Mouse (Mus musculus) CD8-positive naive resting alpha-beta T cell, adult 2 months (primary cell): Measurements from ENCODE around the gene Dnaic2.

Experiments used
- DNase-seq, 2 experiments: peaks; one replicate each; pipeline ENCODE4 v3.0.0; 2022; ENCODE audit warnings: low read depth in 2 of 2, low spot score in 2 of 2

Dnaic2 gene

GRCm38 (mm10) chr11:114699511-114699910, 27.7 kb upstream of the Dnaic2 start:
- peak; percentile 18 to 37 for DNase-seq

DNA sequence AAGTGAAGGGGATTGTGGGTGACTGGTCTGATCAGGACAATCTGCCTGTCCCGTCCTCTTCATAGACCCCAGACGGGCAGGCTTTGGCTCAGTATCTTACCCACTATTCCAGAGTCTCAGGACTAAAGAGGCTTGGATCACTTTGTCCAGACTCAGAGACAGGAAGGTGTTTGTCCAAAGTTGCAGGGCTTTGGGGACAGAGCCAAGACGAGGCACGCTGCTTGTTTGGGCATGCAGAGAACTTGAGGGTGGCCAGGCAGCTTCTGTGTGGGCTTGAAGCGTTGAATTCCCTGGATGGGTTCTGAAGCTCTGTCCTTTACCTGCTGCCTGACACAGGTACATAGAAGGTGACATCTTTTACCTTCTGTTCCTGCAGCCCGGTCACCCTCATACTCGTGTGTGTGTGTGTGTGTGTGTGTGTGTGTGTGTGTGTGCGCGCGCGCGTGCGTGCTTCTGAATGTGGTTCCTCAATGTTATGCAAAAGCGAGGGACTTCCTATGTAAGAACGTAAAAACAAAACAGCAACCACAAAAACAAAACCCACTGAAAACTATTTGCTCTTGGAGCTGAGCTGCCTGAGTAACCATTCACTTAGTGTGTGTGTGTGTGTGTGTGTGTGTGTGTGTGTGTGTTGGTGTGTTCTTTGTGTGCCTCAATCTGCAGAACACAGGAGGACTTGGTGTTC, 24.8 kb upstream of the Dnaic2 start:
- DNase-seq = peak in 1 of 2 experiments; percentile 20

GRCm38 (mm10) chr11:114702996-114703361, 24.2 kb upstream of the Dnaic2 start:
- DNase-seq = no peak

DNA sequence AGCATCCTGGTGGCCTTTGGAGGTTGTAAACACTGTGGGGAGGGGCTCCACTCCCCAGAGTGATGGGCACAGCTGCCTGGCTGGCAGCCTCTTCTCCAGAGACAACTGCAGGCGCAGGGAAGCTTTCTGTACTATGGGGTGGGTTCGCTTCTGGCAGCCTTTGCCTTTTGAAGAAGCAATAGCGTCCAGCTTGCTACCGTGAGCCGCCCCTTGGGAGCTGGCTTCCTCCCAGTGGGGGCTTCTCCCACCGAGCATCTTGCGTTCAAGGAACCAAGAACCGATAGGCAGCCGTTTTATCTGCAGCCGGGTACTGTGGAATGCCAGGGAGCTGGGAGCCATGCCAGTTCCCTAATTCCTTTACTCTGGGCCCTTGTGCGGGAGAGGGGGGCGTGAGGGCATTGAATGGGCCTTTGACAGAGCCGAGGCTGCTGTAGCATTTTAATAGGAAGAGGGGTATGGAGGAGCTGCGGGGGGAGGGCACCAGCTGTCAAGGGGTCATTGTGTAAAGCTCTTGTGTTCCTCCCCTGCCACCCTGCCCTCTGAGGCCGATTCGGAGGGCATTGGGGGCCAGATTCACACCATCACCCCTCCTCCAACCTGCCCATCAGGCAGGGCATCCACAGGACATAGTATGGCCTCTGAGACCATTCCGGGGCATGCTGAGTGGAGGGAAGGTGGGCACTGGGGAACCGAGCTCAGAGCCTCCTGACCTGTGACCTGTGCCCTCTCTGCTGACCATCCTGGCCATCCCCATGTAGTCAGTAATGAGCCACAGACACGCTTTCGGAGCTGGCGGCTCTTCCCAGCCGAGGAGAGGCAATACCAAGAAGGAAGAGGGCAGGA, 22.9 kb upstream of the Dnaic2 start:
- DNase-seq = no peak

DNA sequence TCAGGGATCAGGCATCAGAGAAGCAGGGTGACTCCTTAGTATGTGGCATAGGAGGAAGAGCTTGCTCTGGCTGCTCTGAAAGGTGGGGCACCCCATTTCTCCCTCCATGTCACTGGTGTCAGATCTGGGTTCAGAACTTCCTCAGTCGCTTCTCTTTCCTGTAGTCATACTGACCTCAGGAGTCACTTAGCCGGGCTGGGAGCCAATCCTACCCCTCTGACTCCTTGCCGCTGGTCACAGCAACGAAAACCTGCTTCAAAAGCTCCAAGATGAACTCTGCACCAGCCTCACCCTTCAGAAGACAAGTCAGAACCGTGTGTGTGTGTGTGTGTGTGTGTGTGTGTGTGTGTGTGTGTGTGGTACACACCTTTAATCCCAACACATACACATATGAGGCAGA, 20.9 kb upstream of the Dnaic2 start:
- DNase-seq = no peak

- DNase-seq = no peak
Observed at GRCm38 (mm10) chr11:114711393-114711792, 15.8 kb upstream of the Dnaic2 start.

GRCm38 (mm10) chr11:114711861-114712260, 15.3 kb upstream of the Dnaic2 start:
- no peak for DNase-seq

GRCm38 (mm10) chr11:114714526-114714925, 12.7 kb upstream of the Dnaic2 start:
- DNase-seq = no peak

GRCm38 (mm10) chr11:114715531-114715930, 11.7 kb upstream of the Dnaic2 start:
- DNase-seq = no peak

DNA sequence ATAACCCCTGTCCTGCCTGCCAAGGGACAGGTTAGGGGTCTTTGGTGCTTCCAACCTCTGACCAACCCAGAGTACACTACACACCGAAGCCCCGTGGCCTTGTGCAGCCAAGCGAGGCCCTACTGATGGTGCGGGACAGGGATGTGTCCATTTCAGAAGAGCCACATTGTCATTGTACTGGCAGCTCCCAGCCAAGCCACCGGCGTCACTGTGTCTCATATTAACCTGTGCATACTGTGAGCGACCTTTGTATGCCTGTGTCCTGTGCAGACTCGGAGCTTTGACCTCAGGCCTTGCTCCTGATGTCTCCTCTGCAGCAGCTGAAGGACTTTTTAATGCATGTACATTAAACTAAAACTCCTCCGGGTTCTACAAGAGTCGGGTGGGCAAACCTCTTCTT, 6.7 kb upstream of the Dnaic2 start:
- DNase-seq = no peak

GRCm38 (mm10) chr11:114722438-114722837, 4.8 kb upstream of the Dnaic2 start:
- DNase-seq = no peak

GRCm38 (mm10) chr11:114723030-114723429, 4.2 kb upstream of the Dnaic2 start:
- DNase-seq = no peak

- DNase-seq = no peak
Observed at GRCm38 (mm10) chr11:114724787-114725590, 2.2 kb upstream of the Dnaic2 start.

GRCm38 (mm10) chr11:114727826-114728186, 598 bp downstream of the Dnaic2 start:
- DNase-seq = no peak

GRCm38 (mm10) chr11:114728333-114728732, 1.1 kb downstream of the Dnaic2 start:
- no peak for DNase-seq

- no peak for DNase-seq
Observed at GRCm38 (mm10) chr11:114729832-114730363, 2.7 kb downstream of the Dnaic2 start.

GRCm38 (mm10) chr11:114731711-114732110, 4.5 kb downstream of the Dnaic2 start:
- DNase-seq = no peak

- DNase-seq = no peak
Observed at GRCm38 (mm10) chr11:114732890-114733289, 5.7 kb downstream of the Dnaic2 start.

DNA sequence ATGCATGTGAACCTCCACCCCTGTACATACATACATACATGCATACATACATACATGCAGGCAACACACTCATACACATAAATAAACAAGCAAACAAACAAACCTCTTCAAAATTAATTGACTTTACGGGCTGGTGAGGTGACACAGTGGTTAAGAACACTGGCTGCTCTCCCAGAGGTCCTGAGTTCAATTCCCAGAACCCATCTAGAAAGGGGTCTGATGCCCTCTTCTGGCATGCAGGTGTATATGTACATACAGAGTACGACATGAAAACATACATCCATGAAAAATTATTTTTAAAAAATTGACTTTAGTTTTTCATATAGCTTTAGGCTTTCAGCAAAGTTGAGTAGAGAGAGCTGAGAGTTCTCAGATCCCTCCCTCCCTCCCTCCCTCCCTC, 8.9 kb downstream of the Dnaic2 start:
- DNase-seq = no peak

GRCm38 (mm10) chr11:114736913-114737624, 9.9 kb downstream of the Dnaic2 start:
- peak in 1 of 2 experiments; percentile 26 for DNase-seq

DNA sequence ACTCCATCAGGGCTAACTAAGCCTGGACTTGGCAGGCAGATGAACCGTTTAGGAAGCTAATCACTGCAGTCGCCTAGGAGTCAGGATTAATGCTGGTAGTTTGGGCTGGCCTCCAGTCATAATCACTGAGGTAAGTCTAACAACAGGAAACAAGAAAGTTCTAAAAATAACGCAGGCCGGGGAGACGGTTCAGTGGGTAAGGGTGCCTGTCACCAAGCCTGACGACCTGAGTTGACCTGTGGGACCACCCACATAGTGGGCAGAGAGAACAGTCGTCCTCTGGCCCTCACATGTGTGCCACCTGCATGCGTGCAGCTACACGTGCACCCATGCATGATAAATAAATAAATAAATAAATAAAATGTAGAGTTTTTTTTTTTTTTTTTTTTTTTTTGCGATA, 13.4 kb downstream of the Dnaic2 start:
- no peak for DNase-seq
